Mouse (Mus musculus) hindbrain, embryonic 15.5 days (tissue): ENCODE results near the gene Arhgef33. TPM values are rescaled to one million over a fixed set of nuclear protein-coding genes. Genes with fewer than 3 reads are reported as not detected.
A peak's percentile ranks its signal among the peaks of the same experiment; 100 is the strongest.
"Not testable (repeated sequence)": the region's sequence is repeated elsewhere in the genome, so short reads cannot be mapped to it uniquely, and the experiment has no call there.

ENCODE experiments used
- ATAC-seq: fragments of 200-750 bp; cut with Nextera tagmentation; 2 replicates; pipeline ENCODE4 v1.8.0; 2017; ENCODE audit warnings: low read depth, moderate number of reproducible peaks, moderate TSS enrichment; ENCODE audit not compliant: low FRiP score
- H3K27ac ChIP-seq: fragments of 300-500 bp; sonication (generic); replicated peaks from 2 replicates; pipeline ENCODE4 v1.5.1; 2015; ENCODE audit warnings: mild to moderate bottlenecking, inconsistent platforms
- H3K27me3 ChIP-seq: fragments of 300-500 bp; sonication (generic); 2 replicates; pipeline ENCODE4 v1.6.1; 2015; ENCODE audit warnings: control low read depth, inconsistent platforms
- H3K36me3 ChIP-seq: fragments of 300-500 bp; sonication (generic); 2 replicates; pipeline ENCODE4 v1.6.1; 2015; ENCODE audit warnings: control low read depth, inconsistent platforms
- H3K4me1 ChIP-seq: fragments of 300-500 bp; sonication (generic); replicated peaks from 2 replicates; pipeline ENCODE4 v1.6.1; 2015; ENCODE audit warnings: control low read depth, inconsistent platforms
- H3K4me2 ChIP-seq: fragments of 300-500 bp; sonication (generic); 2 replicates; pipeline ENCODE4 v1.6.1; 2015; ENCODE audit warnings: moderate library complexity, mild to moderate bottlenecking, inconsistent platforms
- H3K4me3 ChIP-seq: fragments of 300-500 bp; sonication (generic); 2 replicates; pipeline ENCODE4 v1.5.1; 2015; ENCODE audit warnings: mild to moderate bottlenecking, inconsistent platforms
- H3K9ac ChIP-seq: fragments of 300-500 bp; sonication (generic); 2 replicates; pipeline ENCODE4 v1.6.1; 2015; ENCODE audit warnings: inconsistent platforms
- H3K9me3 ChIP-seq: fragments of 300-500 bp; sonication (generic); 2 replicates; pipeline ENCODE4 v1.6.1; 2016; ENCODE audit warnings: control low read depth, inconsistent platforms
- WGBS: fragments of 180-500 bp; shearing (Covaris S2); methylation state at CpG from one replicate; pipeline ENCODE4 v1.1.7; 2015; 5-methylcytosine and 5-hydroxymethylcytosine counted together
- polyA plus RNA-seq: library from polyadenylated mRNA; unstranded; fragments of >200 nt; fragmentation: Nextera tagmentation; extraction: Ambion mirVana; gene quantifications from 2 replicates; pipeline ENCODE4 v1.2.1, GENCODE M21; 2015

Arhgef33 gene
- polyA plus RNA-seq, 1 experiment from 2014 or later: 5.0 TPM

DNA sequence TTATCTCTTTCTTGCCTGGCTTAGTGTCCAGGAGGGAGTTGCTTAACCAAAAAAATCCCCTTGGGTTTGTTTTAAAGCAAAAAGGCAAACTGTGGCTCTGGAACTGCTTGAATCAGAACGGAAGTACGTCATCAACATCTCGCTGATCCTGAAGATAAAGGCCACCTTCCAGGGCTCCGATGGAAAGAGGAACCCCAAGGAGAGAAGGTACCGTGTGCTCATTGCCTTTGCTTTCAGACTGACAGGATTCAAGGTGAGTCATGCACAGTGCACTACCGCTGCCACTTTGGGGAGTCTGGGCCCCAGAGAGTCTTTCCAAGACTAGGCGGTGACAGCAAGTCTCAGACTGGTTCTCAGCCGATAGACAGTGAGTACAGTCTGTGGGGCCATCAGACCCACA lies 53.0 kb downstream of the Arhgef33 start:
- WGBS: 92% methylated on average over 8 of the region's 8 CpGs
- Histone ChIP-seq H3K9me3 (no peaks in the 10 kb centered on the region), H3K4me3 (no peak overlapping the region), H3K4me1 (no peaks in the 10 kb centered on the region), H3K9ac (no peak overlapping the region), H3K27me3 (no peaks in the 10 kb centered on the region), H3K27ac (no peak overlapping the region), H3K4me2 (no peak overlapping the region), H3K36me3 (no peaks in the 10 kb centered on the region)
- no peak for ATAC-seq

DNA sequence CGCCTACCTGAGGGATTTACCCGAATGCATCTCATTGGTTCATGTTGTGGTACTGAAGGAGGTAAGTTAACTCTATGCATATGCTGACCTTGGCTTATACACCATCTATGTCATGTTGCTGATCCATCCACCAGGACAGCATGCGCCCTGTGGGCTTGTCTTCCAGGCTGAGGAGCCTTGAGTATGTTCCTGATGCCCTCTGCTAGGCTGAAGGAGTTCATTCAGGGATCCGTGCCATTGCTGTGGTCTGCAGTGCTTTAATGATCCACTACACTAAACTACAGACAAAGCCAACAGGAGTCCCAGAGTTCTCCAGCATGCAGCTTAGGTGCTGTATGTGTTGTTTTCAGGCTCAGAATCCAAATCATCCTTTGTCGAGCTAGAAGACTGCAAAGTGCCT lies 60.1 kb downstream of the Arhgef33 start:
- Histone ChIP-seq H3K4me2 (no peak overlapping the region), H3K27ac (no peak overlapping the region), H3K9ac (no peak overlapping the region), H3K4me1 (no peaks in the 10 kb centered on the region), H3K36me3 (no peaks in the 10 kb centered on the region), H3K9me3 (no peaks in the 10 kb centered on the region), H3K4me3 (no peak overlapping the region), H3K27me3 (no peaks in the 10 kb centered on the region)
- no peak for ATAC-seq
- 94% methylated on average over 5 of the region's 5 CpGs for WGBS

DNA sequence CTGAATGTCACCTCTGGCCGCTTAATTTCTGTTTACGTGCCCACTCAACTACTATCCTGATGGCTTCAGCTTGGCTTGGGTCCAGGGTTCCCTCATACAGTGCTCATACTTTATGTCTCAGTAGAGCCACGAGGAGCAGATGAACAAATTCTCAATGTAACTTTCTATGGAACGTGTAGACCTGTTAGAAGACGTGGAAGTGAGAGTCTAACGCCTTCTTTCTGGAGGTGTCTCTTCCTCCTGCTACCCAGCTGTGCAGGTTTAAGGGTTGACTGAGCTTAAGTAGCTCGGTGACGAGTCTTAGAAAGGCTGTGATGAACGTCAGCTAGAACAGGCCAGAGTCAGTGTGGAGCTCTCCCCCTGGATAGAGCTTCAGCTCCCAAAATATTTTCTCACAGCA lies 61.4 kb downstream of the Arhgef33 start:
- Histone ChIP-seq H3K27ac (no peak overlapping the region), H3K9ac (no peak overlapping the region), H3K4me3 (no peak overlapping the region), H3K4me1 (peaks cover 9% of the 10 kb centered on the region), H3K27me3 (no peaks in the 10 kb centered on the region), H3K9me3 (no peaks in the 10 kb centered on the region), H3K36me3 (no peaks in the 10 kb centered on the region), H3K4me2 (no peak overlapping the region)
- 79% methylated on average over 9 of the region's 9 CpGs for WGBS
- ATAC-seq: no peak

DNA sequence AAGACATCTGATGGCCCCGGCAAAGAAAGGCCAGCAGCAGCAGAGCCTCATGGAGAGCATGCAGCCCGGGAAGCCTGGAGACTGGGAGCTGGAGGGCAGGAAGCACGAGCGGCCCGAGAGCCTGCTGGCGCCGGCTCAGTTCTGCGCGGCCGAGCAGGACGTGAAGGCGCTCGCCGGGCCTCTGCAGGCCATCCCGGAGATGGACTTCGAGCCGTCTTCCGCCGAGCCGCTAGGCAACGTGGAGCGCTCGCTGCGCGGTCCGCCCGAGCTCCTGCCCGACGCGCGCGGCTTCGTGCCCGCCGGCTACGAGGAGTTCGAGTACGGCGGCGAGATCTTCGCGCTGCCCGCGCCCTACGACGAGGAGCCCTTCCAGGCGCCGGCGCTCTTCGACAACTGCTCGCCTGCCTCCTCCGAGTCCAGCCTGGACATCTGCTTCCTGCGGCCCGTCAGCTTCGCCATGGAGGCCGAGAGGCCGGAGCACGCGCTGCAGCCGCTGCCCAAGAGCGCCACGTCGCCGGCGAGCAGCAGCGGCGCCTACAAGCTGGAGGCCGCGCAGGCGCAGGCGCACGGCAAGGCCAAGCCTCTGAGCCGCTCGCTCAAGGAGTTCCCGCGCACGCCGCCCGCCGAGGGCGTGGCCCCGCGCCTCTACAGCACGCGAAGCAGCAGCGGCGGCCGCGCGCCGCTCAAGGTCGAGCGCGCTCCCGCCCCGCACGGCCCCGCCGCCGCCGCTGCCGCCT lies 66.0 kb downstream of the Arhgef33 start, which contains the start of gene Gm10190:
Gene Gm10190 (minus strand): TSS at position 553 of the 737 bp plus-strand sequence.
- 5% methylated on average over 91 of the region's 102 CpGs for WGBS
- Histone ChIP-seq H3K9me3 (no peaks in the 10 kb centered on the region), H3K27ac (peak within 1 kb of the TSS; percentile 85), H3K4me1 (peaks cover 15% of the 10 kb centered on the region), H3K4me2 (peak within 1 kb of the TSS; percentile 92), H3K36me3 (no peaks in the 10 kb centered on the region), H3K27me3 (no peaks in the 10 kb centered on the region), H3K4me3 (peak within 1 kb of the TSS; percentile 55), H3K9ac (peak within 1 kb of the TSS; percentile 68)
- ATAC-seq: peak; percentile 98

DNA sequence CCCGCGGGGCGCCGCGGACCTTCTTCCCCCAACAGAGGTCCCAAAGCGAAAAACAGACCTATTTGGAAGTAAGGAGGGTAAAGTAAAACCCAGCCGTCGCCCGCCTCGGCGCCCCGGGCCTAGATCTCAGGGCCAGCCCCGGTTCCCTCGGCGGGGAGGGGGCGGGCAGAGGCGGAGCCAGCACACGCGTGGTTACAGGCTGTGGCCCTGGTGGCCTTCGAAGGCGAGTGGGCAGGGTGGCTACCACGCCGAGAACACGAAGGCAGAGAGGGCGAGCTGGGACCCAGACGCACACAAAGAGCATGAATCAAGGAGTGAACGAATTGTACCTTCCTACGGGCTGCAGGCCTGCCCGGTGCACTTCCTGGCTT lies 66.5 kb downstream of the Arhgef33 start:
- Histone ChIP-seq H3K36me3 (no peaks in the 10 kb centered on the region), H3K27me3 (no peaks in the 10 kb centered on the region), H3K9ac (peak overlapping the region; percentile 68), H3K27ac (peak overlapping the region; percentile 85), H3K4me1 (peaks cover 15% of the 10 kb centered on the region), H3K4me2 (peak overlapping the region; percentile 92), H3K9me3 (no peaks in the 10 kb centered on the region), H3K4me3 (peak overlapping the region; percentile 55)
- 15% methylated on average over 29 of the region's 29 CpGs for WGBS
- peak; percentile 87 for ATAC-seq

DNA sequence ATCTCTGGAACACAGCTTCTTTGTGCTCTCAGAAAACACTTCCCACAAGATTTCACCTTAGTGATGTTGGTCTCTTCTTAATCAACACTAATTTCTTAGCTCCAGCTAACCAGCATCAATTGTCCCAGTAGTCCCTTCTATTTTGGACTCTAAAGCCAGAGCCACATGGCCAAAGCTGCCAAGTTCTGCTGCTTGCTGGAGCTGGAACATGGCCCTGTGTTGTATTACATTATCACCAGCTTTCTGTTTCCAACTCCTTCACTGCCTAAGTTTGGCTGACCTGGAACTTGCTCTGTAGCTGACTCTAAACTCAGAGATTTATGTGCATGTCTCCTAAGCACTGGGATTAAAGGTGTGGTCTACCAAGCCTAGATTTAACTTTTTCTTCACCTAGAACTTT lies 71.2 kb downstream of the Arhgef33 start:
- not testable (repeated sequence) for H3K27me3 ChIP-seq, H3K27ac ChIP-seq, H3K36me3 ChIP-seq, H3K9ac ChIP-seq, ATAC-seq, H3K4me1 ChIP-seq, H3K4me3 ChIP-seq, H3K4me2 ChIP-seq, H3K9me3 ChIP-seq

DNA sequence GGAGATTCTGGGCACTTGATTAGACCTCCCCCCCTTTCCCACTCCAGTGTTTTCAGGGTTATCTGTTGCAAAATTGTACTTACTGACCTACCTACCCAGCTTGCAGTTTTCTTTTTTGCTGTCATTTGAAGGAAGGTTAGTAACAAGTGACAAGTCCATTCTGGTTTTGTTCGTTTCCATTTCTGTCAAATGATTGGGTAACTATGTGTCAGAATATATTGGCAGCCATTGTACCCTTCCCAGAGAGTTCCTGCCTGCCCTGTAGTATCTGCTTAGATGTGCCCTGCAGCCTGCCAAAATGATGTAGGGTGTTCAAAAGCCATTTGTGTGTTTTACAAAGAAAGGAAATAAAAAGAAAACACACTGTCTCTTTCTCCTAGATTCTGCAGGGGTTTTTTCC lies 78.5 kb downstream of the Arhgef33 start:
- Histone ChIP-seq H3K4me2 (no peak overlapping the region), H3K27me3 (no peaks in the 10 kb centered on the region), H3K9me3 (no peaks in the 10 kb centered on the region), H3K4me1 (no peaks in the 10 kb centered on the region), H3K9ac (no peak overlapping the region), H3K4me3 (no peak overlapping the region), H3K27ac (no peak overlapping the region), H3K36me3 (no peaks in the 10 kb centered on the region)
- 71% methylated on average over 1 of the region's 1 CpGs for WGBS
- no peak for ATAC-seq

DNA sequence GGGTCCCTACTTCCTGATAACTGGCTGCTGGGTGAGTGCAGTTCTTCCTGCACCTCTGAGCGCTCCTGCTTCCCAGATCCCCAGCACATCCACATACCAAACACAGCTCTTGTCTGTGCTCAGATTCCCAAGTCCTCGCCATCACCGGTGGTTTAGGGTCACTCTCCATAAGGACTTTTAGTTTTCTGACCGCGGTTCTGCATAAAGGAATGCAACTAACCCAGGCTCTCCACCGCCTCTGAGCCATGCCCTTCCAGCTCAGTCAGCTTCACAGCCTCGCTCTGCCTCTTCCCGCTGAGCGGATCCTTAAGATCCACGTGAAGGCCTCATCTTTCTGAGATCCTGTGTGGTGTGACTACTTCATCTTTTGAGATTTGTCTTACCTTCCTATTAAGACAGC lies 82.8 kb downstream of the Arhgef33 start:
- no peak overlapping the region for H3K4me3 ChIP-seq
- H3K4me1 ChIP-seq: peaks cover 9% of the 10 kb centered on the region; the same call in 1 of the 2 replicates
- H3K4me2 ChIP-seq: no peak overlapping the region
- H3K9me3 ChIP-seq: no peaks in the 10 kb centered on the region
- H3K9ac ChIP-seq: no peak overlapping the region
- no peaks in the 10 kb centered on the region for H3K27me3 ChIP-seq
- no peak overlapping the region for H3K27ac ChIP-seq
- 71% methylated on average over 10 of the region's 10 CpGs for WGBS
- H3K36me3 ChIP-seq: no peaks in the 10 kb centered on the region
- ATAC-seq: no peak

DNA sequence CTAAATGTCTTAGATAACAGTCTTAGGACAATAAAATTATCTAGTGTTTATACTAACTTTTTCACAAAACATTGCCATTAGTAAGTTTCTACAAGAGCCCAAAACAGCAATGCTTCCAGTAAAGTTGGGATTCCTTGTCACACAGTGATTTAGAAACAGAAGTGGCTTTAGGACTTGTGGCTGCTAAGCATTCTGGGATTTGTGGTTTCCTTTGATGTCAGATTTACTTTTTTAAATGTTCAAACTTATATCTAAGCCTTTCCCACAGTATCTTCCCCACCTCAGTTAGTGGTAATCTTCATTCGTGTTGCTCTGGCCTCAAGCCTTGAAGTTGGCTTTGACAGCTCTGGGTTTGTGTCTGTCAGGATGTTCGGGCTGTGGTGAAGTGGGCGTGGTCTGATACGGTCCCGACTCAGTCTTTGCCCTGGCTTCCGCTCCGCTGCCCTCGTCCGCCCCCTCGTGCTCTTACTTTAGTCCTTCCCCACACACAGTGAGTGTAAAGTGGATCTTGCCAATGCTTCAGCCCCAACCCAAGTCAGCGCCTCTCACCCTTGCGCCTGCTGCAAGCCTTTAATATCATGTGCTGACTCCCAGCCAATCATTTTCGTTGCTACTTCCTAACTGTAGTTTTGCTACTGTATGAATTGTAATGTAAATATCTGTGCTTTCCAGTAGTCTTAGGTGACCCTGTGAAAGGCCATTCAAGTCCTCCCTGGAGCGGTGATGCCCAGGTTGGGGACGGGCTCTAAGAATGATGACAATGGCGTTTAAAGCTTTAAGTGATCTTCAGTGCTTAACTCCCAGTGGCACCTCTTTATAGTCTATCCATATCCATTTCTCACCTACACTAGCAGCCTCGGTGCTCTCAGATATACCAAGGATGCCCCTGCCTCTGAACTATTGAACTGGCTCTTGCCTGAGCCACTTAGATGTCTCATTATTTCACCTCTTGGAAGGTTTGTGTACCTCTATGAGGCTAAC lies 84.5 kb downstream of the Arhgef33 start:
- ATAC-seq: peak; percentile 90
- Histone ChIP-seq H3K9me3 (no peaks in the 10 kb centered on the region), H3K9ac (peak overlapping the region; percentile 32; the same call in 1 of the 2 replicates), H3K4me3 (peak overlapping the region; percentile 56), H3K4me2 (peak overlapping the region; percentile 81), H3K4me1 (peaks cover 9% of the 10 kb centered on the region; the same call in 1 of the 2 replicates), H3K36me3 (peaks cover 4% of the 10 kb centered on the region; the same call in 1 of the 2 replicates), H3K27ac (peak overlapping the region; percentile 22; the same call in 1 of the 2 replicates), H3K27me3 (no peaks in the 10 kb centered on the region)
- 12% methylated on average over 17 of the region's 17 CpGs for WGBS

DNA sequence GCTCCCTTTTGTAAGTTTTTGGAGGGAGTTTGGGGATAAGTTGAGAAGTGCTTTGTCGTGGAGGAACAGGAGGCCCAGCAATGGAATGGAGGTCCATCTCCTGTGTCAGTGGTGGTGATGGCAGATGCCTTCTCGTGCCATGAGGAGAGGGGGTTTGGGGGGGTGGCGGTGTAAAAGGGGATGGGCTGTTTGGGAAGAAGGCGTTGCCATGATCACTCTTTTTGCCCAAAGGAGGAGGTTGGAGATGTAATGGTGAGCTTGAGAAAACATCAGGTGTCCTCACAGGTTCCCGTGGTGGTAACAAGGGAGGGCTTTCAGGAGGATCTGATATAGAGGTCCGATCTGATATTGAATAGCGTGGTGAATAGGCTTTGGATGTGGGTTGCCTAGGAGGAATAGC lies 91.0 kb downstream of the Arhgef33 start:
- Histone ChIP-seq H3K4me3 (no peak overlapping the region), H3K4me1 (no peaks in the 10 kb centered on the region), H3K4me2 (no peak overlapping the region), H3K27ac (no peak overlapping the region), H3K36me3 (peaks cover 38% of the 10 kb centered on the region), H3K9ac (no peak overlapping the region), H3K27me3 (no peaks in the 10 kb centered on the region), H3K9me3 (no peaks in the 10 kb centered on the region)
- 91% methylated on average over 7 of the region's 7 CpGs for WGBS
- ATAC-seq: no peak

DNA sequence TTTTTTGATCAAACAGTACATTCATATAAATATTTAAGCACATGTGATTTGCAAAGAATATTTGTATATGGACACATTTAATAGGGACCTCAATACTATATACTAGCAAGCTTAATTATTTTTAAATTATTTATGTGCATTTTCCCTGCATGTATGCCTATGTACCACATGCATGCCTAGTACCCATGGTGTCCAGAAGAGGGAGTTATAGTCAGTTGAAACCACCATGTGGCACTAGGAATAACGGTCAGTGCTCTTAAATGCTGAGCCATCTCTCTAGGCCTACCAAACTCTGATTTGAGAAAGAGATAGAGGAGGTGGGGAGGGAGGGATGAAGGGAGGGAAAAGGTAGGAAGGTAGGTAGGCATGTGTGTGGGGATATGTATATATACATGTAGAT lies 104.0 kb downstream of the Arhgef33 start:
- Histone ChIP-seq H3K4me1 (no peaks in the 10 kb centered on the region), H3K4me2 (no peak overlapping the region), H3K9ac (no peak overlapping the region), H3K27ac (no peak overlapping the region), H3K27me3 (no peaks in the 10 kb centered on the region), H3K4me3 (no peak overlapping the region), H3K36me3 (peaks cover 73% of the 10 kb centered on the region), H3K9me3 (no peaks in the 10 kb centered on the region)
- ATAC-seq: peak; percentile 23; the same call in 1 of the 2 replicates
- 63% methylated on average over 1 of the region's 1 CpGs for WGBS

DNA sequence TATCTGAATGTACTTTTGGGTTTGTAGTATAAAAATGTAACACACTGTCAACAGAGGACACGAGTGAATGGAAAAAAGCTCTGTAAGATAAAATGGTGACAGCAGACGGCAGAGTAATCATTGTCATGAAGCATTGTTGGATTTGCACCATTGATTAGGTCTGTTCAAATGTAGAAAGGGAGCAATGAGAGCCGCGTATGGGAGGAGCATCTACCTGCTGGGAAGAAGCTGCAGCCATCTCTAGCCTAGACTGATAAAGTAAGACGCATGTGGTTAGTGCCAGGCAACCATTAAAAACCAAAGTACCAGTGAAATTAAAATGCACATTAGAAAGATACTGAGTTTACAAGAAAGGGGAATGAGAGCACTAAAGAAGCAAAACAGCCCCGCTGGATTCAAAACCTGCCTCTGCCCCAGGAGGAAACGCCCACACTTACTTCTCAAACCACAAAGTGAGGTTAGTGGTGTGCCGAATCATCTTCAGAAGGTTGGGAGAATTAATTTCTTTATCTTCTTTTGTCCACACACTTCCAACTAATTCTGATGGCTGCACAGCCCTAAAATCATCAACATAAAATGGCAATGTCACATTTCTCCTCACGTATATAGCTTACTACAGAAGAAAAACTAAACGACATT lies 111.5 kb downstream of the Arhgef33 start:
- WGBS: 77% methylated on average over 10 of the region's 10 CpGs
- Histone ChIP-seq H3K9ac (no peak overlapping the region), H3K36me3 (peaks cover 63% of the 10 kb centered on the region), H3K27ac (no peak overlapping the region), H3K4me1 (no peaks in the 10 kb centered on the region), H3K4me2 (no peak overlapping the region), H3K9me3 (no peaks in the 10 kb centered on the region), H3K4me3 (no peak overlapping the region), H3K27me3 (no peaks in the 10 kb centered on the region)
- no peak for ATAC-seq
